Mouse (Mus musculus) regulatory T cell (primary cell): ENCODE measurements at regions not wholly inside any gene's neighbourhood (a gene's known extent, or its start where the extent isn't known, plus 50 kb on each side); places are given as distances from the start of the nearest gene placed in this dataset.
"Not testable (repeated sequence)": the region's sequence is repeated elsewhere in the genome, so short reads cannot be mapped to it uniquely, and the experiment has no call there.

Experiments used
- in situ Hi-C: fragments of 300-600 bp; cut with MboI, MseI; formaldehyde crosslinking; loops from one replicate; pipeline ENCODE4 v1.15.1; 2025; ENCODE audit warnings: high pct_unique_total_duplicates

DNA sequence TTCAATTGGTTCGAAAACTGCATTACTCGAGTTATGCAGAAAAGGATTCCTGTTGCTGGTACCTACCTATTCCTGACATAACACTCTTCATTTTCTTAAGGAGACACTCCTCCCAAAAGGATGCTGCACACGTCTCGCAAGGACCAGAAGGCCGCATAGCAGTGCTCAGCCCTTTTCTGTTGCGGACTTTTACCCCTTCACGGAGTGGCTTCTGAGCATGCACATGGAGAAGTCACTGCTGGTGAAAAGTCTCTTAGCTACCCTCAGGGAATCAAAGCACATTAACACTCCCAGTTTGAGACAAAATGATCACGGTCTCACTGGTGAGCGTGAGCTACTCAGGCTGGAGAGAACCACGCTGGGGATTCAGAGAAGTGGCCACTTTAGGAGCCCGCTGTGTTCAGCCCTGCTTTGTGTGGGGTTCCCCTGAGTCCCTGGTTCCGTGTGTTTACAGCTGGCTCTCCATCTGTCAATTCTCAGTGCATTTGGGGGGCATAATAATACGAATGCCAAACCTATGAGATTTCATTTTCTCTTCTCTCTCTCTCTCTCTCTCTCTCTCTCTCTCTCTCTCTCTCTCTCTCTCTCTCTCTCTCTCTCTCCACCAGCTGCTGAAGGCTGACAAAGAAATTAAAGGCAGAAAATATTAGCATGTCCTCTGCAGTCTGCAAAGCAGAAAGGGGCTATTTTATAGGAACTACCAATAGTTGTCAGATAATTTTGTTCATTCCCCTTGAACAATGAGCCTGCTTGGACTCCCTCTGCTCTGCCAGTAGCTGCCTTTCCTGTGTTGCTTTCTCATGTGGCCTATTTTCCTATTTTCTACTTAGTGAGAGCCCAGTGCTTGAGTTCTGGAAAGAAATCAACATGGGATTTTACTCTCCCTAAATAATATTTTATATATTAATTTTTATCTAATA, 160.7 kb downstream of the Basp1 start:
- in situ Hi-C loops, result no loop called here

GRCm38 (mm10) chr15:25245631-25246030, 167.9 kb downstream of the Basp1 start:
- in situ Hi-C loops, result no loop called here

DNA sequence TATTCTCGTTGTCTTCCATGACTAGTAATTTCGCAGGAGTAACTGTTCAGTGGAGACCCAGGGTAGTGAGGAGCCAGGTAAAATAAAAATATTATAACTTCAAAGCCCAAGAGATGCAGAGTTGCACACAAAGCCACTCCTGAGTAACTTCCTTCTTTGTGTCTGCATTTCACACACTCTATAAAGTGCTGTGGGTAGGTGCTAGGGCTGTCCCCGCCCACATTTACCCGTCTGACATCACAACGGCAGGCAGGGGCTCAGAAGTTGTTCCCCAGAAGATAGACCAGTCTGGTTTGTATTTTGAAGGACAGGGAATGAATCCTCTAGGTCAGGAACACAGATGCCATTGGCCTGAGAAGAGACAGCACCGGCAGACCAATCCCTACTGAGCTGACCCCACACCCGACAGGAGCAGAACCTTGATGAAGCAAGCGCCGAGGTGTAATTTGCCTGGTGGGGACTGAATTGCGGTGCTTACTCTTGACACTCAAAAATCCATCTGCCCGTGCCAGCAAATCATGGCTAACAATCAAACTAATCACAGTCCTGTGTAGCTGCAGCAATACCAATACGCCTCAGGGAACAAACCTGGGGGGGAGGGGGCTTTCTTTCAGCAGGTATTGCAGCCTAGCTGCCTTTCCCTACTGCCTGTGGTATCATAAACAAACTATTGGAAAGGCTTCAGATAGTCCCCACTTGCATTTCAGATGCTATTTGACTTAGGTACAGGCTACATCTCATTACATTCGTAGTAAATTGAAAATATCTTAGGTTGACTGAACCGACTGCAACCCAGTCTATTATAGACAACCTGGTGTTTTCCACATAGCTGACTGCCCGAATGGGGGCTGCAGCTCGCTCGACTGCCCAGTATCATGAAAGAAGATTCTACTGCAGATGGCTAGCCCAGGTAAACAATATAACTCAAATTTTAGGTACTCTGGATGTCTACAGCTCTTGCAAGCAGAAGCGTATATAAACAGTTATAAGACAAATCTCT, 175.6 kb downstream of the Basp1 start:
- in situ Hi-C loops, result no loop called here

- in situ Hi-C loops, result no loop called here
Measured at GRCm38 (mm10) chr15:25236191-25236723, 177.3 kb downstream of the Basp1 start.

DNA sequence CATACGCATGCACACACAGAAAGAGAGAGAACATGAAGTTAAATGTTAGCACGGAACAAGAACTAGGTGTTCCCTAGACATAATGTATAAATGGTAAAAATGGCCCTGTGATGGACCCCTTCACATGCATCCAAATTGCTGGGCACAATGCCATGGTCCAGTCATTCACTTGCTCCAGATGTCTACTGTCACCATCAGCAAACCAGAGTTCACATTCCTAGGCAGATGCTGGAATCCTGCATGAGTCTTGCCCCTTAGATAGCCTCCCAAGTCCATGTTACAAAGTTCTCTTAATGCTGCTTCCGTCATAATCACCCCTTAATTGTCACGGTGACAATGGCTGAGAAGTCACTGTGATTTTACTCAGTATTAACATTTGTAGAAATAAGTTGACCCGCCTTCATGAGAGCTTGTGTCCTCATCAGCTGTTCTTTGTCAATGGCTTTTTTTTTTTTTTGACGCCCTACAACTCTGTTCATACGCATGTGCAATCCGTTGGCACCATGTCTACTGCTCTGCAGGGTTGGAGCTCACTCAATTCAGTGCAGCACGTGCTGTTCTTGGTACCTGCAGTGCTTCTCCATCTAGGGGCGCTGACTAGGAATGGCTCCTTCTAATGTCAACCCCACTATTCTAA, 179.4 kb downstream of the Basp1 start:
- in situ Hi-C loops, result no loop called here

DNA sequence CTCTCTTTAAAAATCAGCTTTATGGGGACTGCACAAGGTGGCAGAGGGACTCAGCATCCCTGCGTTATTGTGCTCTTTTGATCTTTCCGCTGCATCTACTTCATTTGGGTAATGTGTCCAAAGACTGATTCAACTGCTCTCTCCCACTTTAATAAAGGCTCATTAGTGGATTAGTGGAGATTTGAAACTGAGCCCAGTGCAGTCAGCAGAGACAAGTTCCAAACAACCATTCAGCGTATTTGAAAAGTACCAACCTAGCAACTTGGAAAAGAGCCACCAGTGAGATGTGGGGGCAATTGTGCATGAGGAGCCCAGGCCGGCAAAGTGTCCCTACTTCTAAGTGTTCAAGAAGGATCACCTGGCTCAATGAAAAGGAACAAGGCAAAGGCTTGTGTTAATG, 183.4 kb downstream of the Basp1 start:
- in situ Hi-C loops, result no loop called here

DNA sequence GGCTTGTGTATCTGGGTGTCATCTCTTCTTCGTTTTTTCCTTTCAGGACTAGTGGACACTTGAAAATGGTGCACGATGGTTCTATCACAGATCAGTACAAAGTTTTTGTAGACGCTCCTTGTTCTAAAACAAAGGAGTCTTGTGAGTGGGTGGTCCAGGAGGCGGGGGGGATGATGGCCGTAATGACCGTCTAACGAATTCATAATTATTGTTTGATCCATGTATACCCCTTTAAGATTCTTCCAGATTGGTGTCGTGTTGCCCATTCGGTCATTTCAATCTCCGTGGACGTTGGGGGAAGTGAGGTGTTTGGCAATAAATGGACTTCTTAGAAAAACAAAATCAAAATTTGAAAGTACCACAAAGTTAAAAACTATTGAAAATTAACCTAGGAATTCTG, 183.8 kb downstream of the Basp1 start:
- in situ Hi-C loops, result no loop called here

- in situ Hi-C loops, result no loop called here
Measured at GRCm38 (mm10) chr15:25227496-25227895, 186.1 kb downstream of the Basp1 start.

DNA sequence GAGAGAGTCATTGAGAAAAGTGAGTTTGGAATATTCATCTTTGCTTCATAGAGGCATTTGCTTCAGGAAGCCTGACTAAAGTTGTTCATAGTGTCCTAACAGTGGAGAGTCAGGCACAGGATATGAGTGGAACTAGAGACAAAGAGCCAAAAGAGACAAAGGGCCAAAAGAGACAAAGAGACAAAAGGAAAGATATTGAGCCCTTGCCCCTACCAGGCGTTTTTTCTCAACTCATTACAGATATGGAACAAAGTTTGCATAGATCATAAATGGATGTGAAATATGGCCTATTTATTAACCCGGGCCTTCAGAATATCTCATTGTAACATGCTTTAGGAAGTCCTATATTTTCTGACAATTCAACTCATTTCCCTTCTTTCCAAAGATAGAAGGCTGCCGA, 187.6 kb downstream of the Basp1 start:
- in situ Hi-C loops, result no loop called here

DNA sequence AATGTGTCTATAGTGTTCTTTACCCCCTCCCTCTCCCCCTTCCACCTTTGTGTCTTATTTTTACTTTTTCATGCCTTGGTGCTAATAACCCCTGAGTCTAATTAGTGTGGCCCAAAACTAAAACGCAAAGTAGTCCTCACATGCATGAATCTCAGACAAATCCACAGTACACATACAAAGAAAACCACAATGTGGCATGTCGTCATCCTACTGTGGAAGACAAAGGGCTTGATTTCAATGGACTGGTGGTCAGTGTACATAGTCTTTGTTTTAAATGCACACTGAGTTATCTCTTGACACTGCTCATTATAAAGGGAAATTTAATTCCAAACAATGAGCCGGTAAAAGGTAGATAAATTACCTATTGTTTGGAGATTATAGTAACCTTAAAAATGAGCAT, 188.1 kb downstream of the Basp1 start:
- in situ Hi-C loops, result no loop called here

DNA sequence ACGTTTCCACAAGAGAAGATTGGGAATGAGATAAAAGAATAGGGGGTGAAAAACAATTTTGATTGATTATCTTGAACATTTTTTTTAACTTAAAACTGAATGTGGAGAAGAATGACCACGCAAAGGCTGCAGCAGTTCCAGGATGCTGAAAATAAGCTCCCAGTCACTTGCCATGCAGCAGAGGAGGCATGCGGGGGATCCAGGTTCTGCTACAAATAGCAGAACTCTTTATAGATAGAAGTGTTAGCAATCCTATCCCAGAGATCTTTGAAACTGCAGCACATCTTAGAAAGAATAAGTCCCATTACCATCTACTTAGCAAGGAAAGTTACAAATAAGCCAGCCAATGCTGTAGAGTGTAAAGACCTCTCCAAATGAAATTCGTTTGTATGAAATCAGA, 191.8 kb downstream of the Basp1 start:
- in situ Hi-C loops, result no loop called here

DNA sequence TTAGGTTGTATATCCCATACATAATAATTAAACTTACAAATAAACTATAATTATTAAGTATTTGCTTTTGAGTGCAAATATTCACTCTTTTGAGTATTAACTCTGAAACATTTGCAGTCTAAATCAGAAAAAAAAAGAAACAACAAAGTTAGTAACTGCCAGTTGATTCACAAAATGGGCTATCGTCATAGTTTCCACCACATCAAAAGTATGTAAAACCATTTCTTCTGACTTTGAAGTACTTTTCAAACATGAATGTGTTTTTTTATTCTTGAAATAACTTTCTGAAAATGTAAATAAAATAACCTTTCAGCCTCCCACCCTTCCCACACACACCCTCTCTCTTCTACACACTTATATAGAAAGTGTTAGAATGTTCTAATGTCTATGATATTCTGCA, 197.2 kb downstream of the Basp1 start:
- in situ Hi-C loops, result no loop called here

GRCm38 (mm10) chr15:25202097-25202496, 211.5 kb downstream of the Basp1 start:
- in situ Hi-C loops, result no loop called here

- in situ Hi-C loops, result not testable (repeated sequence)
Measured at GRCm38 (mm10) chr15:25200249-25200648, 213.3 kb downstream of the Basp1 start.

DNA sequence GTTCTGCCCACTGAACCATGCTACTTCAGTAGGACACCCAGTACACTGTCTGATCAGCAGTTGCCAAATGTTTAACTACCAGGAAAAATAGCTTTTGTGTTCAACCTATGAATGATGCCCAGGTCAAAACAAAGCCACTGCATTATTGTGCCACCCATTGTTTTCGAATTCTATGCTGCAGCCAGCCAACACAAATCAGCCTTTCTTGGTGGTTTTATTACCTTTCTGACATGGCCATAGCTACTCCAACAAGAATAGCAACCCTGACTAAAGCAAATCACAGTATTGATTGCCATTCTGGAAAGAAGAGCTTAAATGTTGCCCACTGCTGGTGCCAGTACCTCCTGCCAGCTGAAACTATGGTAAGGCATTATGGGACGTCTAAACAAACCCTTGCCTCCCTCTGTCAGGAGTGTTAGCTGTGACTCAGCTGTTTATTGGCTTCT, 225.7 kb downstream of the Basp1 start:
- in situ Hi-C loops, result no loop called here

GRCm38 (mm10) chr15:25172755-25173154, 240.8 kb downstream of the Basp1 start:
- in situ Hi-C loops, result no loop called here

- in situ Hi-C loops, result no loop called here
Measured at GRCm38 (mm10) chr15:25146371-25146770, 267.2 kb downstream of the Basp1 start.

- in situ Hi-C loops, result no loop called here
Measured at GRCm38 (mm10) chr15:25144228-25144627, 269.3 kb downstream of the Basp1 start.

DNA sequence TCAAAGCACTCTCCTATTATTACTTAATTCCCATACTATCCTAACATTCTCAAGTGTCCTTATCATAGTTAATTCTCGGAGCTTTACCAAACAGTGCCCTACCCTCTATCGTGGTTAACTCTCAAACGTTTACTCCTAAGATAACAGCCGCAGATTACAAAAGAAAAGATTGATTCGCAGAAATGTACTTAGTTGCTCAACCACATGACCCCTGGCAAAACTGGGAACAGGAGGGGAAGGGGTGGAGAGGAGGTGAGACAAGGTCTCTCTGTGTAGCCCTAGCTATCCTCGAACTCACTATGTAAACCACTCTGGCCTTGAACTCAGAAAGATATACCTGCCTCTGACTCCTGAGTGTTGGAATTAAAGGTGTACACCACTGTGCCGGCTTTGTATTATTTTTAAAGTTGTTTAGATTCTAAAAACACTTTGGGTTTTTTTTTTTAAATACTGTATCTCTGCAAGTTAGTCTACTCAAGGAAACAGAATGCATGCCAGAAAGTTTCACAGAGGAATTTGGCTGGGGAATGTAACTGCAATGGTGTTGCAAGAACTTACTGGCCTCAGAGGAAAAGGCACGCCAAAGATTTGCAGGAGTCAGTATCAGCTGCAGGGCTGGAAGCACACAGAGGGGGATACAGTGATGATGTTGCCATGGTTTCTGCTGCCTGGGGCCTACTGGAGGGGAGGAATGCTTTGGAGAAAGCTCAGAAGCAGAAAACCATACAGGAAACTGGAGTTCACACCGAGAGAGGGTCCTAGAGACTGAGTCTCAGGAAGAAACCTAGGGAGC, 273.0 kb downstream of the Basp1 start:
- in situ Hi-C loops, result no loop called here

- in situ Hi-C loops, result loop anchor here (10.0 kb wide), 1 partner anchor 148 kb away; no protein-coding TSS in a partner anchor
Measured at GRCm38 (mm10) chr15:25137091-25137490, 276.5 kb downstream of the Basp1 start.
